Mouse (Mus musculus) liver, embryonic 14.5 days (tissue): Measurements from ENCODE around the gene Rhbdl3.

Experiments
- CTCF ChIP-seq: IDR thresholded peaks from 2 replicates; pipeline ENCODE4 v1.5.1; 2016; ENCODE audit warnings: antibody characterized with exemption, low read depth, control low read depth
- EP300 ChIP-seq: IDR thresholded peaks from 2 replicates; pipeline ENCODE4 v1.6.1; 2016; ENCODE audit warnings: antibody characterized with exemption, low read depth

DNA sequence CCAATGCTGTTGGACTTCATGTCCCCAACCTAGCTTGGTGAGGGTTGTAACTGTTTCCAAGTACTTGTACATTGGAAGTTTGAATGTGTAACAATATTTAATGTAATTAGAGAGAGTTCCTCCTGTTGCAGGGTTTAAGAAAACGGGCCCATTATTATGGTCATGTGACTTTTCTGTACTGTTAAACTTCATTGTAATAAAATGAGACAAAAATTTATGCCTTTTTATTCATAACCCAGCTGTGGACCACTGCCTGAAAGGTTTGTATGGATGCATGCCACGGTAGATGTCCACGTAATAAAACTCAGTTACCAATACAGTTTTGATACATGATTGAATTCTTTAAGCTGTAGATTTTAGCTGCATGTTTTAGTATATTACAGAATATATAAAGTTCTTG lies 95.2 kb downstream of the Rhbdl3 start:
- TF ChIP-seq EP300 (no peak), CTCF (no peak)
